Mouse (Mus musculus) mesoderm, embryonic 11.5 days (tissue): Measurements from ENCODE around the gene Foxb2.
"Not testable (repeated sequence)": the region's sequence is repeated elsewhere in the genome, so short reads cannot be mapped to it uniquely, and the experiment has no call there.

Experiments used
- DNase-seq: peaks from one replicate; pipeline ENCODE4 v3.0.0-alpha.2; 2012; ENCODE audit warnings: low read depth, low spot score

Gene Foxb2

DNA sequence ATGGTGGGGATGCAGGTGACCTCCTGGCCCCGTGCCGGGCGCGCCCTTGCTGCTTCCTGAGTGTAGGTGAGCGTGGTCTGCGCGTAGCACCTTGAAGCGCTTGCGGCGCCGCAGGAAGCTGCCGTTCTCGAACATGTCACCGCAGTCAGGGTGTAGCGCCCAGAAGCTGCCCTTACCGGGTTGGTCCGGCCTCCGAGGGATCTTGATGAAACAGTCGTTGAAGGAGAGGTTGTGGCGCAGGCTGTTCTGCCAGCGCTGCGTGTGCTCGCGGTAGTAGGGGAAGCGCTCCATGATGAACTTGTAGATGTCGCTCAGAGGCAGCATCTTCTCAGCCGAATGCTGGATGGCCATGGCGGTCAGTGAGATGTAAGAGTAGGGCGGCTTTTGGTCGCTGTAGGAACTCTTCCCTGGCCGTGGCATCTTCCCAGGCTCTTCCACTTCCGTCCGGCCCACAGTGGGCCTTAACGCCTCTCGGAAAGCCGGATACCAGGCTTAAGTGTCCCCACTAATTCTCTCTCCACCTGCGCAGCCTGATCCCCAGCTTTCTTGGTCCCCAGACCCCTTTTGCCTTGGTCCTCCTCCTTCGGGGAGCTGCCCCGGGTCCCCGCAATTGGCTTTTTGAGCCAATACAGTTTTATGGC is at the start of gene Foxb2:
Foxb2 (minus strand) TSS at position 585 of the 641 bp plus-strand sequence.
- DNase-seq = peak; percentile 27

DNA sequence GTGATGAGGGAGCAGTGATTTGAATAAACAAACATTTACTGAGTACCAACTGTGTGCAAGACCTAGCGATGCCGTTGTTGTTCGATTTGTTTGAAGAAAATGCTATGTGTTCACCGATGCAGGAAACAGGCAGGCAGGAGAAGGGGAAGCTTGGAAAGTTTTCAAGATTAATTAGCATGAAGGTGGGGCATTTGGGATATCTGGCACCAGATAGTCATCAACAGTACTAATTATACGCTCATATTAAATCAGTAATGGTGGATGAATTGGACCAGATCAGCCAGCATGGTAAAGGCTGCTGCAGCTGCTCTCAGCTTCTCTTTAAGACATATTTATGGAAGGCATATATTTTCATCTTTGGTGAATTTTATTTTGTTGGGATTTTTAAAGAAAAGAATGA is 37.9 kb upstream of the Foxb2 start:
- no peak for DNase-seq

DNA sequence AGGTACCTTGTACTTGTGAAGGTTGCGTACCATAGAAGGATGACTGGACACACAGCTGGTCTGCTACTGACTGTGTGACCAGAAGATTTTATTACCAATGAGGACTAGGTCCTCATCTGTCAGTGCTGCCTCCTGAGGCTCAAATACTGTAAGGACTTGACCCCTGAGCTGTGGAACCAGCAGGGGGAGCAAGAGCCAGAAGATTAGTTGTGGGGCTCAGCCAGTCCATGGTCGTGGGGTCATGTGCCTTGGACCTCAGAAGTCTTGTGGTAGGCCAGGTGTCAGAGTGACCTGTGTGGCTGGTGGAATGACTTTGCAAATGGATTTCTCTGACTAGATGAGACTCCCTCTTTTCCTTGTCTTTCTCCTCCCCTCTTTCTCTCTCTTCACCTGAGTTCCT is 29.5 kb upstream of the Foxb2 start:
- no peak for DNase-seq

DNA sequence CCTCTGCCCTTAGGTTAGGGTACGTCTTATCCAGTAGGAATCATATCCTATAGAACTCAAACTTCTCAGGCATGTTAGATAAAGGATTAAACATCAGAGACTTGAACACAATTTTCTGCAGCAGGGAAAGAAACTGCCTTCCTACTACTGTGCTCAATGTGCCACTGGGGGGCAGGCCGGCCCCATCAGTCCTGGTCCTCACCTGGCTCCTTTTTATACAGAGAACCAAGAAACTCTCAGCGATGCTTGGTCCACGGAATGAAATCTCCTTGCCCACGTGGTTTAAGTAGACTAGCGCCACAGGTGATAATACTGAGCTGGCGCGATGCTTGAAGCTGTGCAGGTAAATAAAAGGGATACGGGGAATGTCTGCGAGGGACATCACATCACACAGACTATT is 26.1 kb upstream of the Foxb2 start:
- DNase-seq = no peak

DNA sequence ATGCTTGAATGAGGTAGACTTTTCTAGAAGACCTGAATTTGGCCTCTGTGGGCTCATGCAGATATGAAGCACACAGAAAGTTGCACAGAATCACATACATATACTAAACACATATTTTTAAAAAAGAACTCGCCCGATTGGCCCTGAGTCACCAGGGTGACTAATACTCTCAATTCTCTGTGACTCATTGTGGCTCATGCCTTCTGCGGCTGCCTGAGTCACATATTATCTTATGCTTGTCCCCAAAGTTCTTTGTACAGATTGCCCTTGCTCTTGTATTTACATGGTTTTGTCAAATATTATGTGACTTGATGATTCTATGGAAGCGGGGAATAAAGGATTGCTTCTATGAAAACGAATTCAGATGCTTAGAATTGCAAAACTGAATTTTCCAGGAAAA is 25.0 kb upstream of the Foxb2 start:
- no peak for DNase-seq

DNA sequence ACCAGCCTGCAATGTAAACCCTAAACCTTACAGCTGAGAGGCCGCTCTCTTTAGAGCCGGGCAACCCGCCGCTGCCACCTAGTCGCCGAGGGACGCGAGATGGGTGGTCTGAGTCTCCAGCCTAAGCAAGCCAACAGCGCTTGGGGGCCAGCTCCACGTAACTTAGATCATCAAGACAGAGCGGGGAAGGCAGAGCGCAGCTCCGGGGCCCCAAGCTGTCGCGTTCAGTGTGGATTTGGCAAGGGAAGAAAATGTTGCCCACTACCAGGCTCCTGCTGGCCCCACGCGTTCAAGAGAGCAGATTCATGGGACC is 2.8 kb upstream of the Foxb2 start:
- no peak for DNase-seq

DNA sequence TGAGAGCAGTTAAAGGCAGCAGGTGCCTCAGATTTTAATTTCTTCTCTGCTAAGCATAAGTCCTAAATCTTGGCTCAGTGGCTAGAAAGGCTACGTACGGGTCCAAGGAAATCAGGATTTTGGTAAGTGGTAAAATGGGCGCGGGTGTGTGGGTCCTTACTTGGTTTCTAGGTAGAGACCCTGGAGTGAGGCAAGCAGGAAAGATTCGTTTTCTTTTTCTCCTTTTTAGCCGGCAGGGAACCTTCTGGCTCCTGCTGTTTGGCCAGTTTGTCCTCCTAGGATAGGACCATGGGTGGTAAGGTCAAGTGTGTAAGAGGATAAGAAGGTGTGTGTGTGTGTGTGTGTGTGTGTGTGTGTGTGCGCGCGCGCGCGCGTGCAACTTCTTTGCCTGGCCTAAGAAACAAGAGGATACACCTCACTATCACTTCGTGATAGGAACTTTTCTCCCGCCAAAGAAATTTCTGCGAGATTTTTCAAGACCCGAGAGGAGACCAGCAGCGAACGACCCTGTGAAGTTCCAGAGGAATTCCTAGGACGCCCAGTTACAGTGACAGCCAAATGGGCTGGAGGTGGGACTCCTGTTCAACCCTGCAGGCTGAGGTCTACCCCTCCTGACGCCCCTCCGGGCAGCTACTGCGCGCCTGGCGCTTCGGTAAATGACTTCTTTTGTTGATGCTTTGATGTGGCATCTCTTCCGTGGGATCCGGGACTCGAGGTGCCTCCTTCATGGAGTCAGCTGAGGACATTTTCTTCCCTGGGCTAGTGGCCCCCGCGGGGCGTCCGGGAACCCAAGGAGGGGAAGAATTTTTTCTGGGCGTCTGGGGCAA is 2.2 kb upstream of the Foxb2 start:
- DNase-seq = peak; percentile 25

DNA sequence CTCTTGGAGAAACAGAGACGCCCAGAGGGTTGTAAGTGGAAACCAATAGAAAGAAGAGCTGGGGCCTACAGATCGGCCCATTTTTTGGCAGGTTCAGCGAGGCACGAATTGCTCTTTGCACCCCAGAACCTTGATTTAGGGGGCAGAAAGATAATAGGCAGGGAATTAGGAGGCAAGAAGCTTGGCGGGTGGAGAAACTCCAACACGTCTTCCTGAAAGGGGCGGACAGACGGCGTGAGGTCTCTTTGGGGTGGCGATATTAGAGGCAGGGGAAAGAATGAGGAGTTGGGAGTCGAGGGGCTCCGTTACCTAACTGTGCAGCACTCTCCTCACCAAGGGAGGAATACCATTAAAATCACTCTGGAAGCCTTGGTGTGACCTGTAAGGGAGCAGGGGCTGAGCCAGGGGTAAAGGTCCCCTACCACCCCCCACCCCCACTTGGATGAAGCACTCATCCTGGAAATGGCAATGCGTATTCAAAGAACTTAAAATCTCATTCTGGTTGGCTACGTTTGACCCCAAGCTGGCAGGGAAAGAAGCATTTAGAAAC is 1.5 kb upstream of the Foxb2 start:
- no peak for DNase-seq

DNA sequence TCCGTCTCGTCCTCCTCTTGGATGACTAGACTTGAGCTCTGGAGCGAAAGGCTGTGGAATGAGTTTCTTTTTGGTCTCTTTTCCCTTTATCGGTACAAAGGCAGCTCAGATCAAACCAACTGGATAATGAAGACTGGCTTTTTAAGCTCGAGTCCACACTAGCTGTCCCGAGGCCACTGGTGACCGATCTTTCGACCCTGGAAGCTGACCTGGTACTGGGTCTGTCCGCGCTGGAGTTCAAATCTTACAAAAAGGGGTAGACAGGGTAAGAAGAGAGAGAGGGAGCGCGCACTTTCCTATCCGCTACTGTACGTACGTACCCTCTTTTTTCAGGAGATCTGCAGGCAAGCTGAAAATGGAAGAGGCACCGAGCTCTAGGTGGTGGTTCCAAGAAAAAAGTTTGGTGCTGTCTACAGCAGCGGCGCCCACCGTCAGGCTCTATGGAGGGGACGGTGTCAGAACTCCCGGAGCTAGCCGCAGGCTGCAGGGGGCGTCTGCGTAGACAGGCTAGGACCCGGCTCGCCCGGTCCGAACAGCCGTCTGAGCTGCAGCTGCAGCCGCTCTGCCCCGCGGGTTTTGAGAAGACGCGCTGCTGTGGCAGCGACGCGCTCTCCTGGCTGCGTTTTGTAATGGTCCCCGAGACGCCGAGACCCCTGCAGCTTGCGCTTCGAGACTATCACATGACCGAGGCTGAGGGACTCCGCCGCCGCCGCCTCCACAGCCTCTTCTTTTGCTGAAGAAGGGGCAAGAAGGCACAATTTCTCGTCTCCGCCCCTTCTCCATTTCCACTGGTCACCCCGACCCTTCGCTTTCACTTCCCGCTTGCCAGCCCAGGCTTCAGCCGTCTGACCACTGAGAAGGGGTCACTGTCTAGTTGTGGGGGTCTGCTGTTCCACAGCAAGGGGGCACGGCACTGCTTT is 597 bp upstream of the Foxb2 start:
- peak; percentile 45 for DNase-seq

DNA sequence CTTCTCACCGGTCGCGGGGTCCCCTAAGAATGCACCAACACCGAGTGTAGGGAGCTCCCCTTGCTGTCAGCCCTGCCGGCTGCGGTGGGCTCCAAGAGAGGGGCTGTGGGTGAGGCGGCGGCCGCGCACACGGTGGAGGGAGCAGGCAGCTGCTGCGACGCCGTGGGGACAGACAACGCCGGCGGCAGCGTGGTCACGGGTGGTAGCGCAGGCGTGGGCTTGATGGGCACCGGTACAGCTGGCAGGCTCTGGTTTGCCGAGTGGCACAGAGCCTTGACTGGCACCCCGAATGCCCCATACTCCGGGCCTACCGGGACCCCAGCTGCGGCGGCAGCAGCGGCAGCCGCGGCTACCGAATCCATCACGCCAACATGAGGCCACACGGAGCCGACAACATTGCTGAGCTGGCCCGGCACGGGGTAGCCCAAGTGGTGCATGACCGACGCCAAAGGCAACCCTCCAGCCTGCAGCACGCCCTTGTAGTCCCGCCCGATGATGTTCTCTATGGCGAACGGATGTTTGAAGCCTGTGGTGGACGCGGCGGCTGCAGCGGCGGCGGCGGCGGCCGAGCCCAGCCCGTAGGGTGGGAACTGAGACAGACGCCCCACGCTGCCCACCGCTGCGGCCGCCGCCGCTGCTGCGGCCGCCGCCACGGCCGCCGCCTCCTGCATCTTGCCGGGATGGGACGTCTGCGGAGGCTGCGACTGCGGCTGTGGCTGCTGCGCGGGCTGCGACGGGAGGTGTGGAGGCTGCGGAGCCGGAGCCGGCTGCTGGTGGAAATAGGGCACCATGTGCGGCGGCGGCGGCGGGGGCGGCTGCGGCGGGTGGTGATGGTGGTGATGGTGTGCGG is 1.0 kb downstream of the Foxb2 start:
- peak; percentile 31 for DNase-seq

DNA sequence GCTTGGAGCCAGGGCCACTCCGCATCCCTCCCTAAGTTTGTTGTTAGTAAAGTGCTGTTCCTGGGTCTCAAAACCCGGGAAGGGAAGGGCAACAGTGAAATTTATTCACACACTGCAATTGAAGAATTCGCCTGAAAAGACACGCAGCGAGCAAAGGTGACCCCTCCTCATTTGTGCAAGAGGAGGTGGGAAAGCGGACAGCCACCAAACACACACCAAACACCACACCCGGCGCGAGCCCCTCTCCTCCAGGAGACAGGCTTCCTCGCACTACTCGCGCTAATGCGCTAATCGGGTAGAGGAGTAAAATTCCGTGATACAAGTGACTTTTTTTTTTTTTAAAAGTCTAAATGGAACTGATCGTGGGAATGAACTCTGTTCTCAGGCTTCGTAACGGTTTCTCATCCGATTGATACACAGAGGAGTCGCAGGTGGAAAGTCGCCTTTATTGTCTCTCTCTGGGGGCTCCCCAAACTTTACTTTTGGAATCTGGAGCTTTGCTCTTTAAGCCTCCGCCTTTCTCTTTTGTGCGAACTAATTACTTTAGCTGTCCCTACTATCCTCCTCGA is 2.3 kb downstream of the Foxb2 start:
- DNase-seq = peak; percentile 25

DNA sequence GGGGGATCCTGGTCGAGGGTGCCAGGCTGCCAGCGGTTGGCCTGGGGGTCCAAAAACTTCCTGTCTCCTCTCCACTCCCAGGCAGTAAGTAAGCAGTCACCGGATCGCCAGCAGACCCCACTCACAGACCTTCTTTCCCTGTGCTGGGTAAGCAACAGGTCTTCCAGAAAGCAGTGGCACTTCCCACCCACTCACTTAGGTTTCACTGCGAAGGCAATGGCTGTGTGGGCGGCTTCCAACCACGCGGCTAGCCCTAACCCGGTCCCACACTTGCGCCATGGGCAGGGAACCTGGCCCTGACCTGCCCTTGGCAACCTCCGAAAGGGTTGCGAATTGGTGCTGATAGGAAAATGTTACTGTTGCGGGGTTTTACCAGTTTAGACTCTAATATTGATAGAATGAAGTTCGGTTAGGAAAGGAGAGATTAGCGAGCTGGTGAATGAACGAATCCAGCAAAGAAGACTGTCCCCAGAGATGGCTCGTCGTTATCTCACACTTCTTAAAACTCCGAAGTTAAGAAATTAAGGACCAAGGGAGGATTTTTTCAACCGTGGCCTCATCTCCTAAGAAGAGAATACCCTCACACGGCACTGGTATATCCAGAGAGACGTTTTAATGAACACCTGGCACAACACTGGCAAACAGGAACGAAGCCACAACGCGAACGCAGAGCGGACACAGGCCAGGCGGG is 3.0 kb downstream of the Foxb2 start:
- DNase-seq = peak; percentile 24

DNA sequence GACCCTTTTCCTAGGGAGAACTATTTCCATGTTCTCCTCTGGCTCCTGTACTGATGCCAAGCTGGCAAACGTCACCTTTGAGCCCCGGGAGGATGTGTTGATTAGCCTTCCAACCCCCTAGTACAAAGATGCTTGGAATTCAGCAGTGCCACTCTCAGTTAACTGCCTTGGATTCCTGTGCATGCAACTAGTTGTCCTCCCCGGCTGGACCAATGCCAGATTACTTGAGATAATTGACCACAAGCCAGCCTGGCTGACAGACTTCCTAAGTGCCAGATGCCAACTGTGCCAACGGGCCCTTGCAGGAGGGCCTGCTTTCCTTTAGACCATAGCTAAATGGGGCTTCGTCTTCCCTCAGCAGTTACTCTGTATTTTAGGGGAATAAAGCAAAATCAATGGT is 5.1 kb downstream of the Foxb2 start:
- no peak for DNase-seq

DNA sequence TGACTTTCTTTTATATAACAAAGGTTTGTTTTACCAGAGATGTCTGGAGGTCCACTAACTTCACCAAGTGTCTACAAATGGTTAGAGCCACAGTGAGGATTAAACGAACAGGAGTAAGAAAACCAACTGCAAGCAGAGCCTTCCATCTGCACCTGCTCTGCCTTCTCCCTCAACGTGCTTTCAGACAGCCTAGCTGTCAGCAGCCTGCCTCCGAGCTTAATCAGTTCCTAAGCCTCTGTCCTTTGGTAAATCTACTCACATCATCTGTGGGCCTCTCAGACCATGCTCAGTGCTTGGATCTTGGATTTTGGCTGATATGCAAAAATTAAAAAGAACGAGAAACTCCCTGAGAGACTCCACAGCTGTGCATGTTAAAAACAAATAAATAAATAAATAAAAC is 15.0 kb downstream of the Foxb2 start:
- no peak for DNase-seq

DNA sequence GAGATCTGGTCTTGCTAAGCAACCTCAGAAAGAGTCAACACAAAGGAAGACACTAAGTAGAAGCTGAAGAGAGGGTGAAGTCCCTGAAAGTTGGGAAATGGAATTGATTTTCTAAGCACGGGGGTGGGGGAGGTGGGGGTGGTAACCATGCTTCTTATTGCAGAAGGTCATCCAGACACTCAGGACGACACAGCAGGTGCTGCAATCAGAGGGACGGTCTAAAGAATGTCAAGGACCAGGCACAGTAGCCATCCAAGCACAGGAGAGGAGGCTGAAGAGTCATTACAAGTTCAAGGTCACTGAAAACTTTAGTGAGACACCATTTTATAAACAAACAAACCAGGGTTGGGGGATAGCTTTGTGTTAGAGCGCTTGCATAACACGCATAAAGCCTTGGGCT is 16.9 kb downstream of the Foxb2 start:
- no peak for DNase-seq

DNA sequence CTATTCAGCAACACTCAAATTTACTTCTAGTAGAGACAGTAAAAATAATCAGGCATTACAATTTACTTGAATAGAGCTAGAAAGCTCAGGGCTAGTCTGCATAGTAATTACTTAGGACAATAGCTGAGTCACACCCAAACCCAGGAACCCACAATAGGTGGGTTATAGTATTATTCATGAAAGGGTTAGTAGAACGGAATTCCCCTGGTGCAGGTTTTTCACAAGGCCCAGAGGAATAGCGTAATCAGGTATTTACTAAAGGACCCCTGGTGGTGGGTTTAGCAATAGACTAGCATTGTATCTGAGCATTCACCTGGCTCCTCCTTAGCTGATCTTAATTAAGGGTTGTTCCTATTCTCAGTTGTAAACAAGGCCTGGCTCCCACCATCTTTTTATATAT is 29.5 kb downstream of the Foxb2 start:
- not testable (repeated sequence) for DNase-seq

DNA sequence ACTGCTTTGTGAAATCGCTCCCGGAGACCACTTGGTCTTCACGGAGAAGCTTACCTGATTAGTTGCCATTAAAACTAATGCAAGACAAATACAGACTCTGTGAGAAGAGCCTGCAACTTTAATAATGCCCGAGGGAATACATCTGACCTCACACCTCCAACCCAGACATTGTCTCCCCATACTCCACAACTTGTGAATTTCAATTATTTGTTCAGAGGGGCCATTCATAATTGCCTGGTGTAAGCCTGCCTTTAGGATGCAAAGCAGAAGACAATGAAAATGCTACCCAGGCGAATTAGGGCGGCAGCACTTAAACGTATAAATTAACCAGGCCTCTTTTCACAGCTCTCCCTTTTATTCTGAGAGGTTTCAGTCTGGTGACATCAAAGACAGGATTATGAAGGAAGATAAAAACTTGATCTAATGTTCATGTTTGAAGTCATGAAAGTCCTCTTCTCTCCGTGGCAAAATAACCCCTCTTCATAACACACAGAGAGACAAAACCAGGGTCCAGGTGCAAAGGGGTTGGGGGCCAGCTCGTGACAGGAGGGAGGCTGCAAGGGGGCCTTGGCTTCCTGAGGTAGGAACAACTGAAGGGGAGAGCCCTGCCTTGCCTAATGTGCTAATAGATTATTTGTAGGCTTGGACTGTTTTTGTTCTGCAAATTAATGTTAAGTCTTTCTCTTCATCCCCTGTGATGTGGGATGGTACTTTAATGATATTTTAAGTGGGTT is 31.9 kb downstream of the Foxb2 start:
- no peak for DNase-seq

DNA sequence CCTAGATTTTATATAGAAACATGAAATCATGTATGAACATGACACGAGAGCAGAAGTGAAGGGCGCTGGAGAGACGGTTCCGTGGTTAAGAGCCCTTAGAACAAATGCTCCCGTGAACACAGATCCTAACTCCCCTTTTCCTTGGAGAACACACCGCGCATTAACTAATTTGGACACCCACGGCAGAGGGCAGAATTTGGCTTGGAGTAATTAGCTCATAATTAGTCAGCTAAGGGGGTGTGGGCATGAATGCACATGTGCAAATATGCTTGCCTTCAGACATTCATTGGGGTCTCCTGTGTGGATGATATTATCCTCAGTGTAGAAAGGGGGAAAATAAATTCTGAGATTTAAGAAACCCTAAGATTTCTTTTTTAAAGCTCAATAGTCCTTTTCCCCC is 32.6 kb downstream of the Foxb2 start:
- no peak for DNase-seq

DNA sequence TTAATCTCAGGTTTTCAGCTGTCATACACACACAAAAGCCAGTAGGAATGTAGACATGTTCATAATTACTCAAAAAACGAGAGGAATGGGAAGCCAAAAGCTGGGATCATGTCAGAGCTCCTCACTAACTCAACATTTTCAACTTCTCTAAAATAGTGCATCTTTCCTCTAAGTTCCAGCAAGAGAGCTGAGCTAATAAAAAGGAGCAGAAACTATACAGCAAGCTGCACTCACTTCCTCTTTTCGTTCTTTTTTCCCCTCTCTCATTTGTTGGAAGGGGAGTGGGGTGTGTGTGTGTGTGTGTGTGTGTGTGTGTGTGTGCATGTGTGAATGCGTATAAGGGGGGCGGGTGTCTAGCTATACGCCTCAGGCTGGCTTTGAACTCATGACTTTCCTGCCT is 45.9 kb downstream of the Foxb2 start:
- DNase-seq = no peak

DNA sequence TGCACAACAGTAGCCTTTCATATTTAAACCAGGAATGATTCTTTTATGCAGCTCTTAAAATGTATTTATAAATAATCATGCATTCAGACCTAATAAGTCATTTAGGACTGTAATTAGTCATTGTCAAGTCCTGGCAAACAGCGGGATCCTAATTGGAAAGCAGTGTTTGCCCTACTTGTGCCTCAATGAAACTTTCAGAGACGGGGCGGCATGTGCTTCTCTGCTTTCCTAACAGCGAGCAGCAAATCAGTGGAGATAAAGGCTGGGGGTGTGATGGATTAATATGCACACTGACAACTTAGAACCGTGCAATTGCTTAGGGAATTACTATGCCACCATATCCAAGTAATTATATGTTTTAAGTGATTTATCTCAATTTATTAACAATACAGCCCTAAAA is 48.4 kb downstream of the Foxb2 start:
- no peak for DNase-seq
